Mouse (Mus musculus) liver (tissue): Measurements from ENCODE around the gene Gse1.
A peak's percentile ranks its signal among the peaks of the same experiment; 100 is the strongest.

Source experiments
- DNase-seq: peaks from one replicate; pipeline ENCODE4 v3.0.0-alpha.2; 2020; ENCODE audit warnings: mixed read lengths

The Gse1 gene

DNA sequence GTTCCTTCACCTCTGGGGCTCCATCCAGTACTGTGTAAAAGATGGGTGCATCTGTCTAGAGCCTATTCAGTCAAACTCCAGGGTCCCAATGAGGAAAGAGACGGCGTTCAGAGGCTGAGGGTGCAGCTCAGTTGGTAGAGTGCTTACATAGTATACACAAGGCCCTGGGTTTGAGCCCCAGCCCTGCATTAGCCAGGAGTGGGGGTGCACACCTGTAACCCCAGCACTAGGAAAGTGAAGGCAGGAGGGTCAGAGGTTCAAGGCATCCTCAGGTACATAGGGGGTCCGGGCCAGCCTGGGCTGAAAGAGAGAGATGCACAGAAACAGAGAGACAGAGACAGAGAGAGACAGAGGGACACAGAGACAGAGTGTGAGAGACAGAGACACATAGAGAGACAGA lies 15.0 kb upstream of the Gse1 start:
- no peak for DNase-seq

DNA sequence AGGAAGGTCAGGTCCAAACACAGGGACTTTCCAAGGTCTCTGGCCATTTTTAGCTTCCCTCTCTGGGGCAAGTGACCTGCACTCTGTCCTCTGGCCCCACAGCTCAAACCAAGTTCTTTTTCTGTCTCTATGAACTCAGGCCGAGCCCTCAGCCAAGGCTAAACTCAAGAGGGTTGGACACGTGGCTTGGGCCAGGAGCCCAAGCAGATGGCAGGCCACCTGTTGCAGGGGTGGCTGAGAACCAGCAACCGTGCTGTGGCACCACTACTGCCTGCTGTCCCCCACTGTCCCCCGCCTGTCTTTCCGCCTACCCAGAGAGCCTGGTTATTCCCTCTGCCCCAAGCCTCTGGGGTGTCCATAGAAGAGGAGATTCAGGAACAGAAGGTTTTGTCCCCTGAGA lies 14.3 kb upstream of the Gse1 start:
- no peak for DNase-seq

DNA sequence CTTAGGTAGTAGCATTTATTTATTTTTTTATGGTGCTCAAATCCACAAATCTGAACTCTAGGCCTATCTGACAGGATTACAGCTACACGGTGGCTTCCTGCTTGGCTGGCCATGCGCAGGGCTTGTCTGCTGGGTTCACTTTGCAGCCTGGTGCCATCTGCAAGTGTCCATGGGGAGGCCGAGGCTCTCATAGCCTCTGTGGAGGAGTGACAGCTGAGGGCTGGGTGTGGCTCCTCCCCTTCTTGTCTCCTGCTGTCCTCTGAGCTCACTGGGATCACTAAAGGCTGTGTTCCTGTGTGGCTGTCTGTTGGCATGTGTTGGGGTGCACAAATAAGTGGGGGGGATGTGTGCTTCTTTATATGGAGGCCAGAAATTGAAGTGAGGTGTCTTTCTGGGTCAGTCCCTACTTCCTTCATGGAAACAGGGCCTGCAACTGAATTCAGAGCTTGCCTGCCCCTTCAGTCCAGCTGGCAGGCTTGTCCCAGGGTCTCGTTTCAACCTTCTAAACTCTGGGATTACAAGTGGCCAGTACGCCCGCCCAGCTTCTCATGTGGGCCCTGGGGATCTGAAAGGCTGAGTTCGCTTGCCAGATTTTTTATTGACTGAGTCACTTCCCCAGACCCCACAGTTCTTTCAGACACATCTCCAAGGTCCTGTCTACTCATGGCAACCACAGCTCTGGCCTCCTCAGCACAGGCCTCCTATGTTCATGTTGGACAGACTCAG lies 12.7 kb upstream of the Gse1 start:
- DNase-seq, result no peak

DNA sequence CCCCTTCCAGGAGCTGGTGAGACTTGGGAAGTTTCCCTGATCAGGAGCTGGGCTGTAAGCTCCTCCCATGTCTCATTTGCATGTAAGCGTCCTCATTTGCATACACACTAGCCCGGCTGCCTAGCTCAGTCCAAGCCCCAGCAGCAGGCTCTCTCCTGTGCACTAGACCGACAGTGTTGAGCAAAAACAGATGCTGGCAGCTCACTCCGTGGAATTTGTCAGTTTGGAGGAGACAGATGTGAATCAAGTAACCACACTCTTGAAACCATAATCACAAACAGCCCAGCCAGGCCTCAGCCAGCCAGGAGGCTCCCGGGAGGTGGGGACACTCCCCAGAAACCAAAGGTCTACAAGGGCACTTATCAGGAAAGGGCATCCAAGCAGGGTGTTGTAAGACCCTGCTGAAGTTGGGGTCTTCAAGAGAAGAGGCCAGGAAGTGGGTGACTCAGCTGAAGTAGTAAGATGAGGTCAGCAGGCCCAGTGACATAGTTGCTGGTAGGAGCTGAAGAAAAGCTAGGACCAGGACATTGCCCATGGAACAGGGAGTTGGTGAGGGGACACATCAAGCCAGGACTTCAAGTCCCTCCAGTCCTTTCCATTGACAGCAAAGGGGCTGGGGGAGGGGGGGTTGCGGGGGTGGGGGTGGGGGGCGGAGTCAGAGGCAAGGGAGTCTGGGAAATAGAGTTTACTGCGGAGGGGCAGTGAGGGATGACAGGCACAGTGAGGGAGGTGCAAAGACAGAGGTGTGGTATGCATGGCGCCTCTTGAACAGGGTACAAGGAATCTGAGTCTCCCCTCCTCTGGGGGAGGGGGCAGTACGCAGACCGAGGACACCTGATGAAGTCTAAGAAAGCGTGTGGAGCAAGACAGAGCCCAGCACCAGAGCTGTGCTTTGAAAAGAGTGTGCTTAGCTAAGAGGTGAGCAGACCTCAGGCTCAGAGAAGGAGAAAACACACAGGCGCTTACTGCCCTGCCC lies 11.1 kb upstream of the Gse1 start:
- DNase-seq, result peak; percentile 35

DNA sequence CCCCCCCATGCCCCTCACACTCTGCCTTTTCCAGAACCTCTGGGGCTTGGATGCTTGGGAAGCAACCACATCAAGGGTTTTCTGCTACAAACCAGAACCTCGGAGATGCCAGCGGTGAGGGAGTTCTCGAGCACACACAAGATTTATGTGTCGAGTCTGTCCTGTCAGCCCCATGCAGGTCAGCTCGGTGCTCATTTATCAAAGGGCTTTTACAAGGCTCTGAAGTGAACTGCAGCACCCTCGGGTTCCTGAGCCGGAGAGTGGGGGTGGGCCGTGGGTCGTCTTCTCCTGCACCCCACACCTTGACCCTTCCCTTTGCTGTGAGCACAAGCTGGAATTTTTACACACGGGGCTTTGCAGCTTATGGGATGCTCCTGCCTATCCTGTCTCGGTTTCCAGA lies 5.7 kb upstream of the Gse1 start:
- no peak for DNase-seq

DNA sequence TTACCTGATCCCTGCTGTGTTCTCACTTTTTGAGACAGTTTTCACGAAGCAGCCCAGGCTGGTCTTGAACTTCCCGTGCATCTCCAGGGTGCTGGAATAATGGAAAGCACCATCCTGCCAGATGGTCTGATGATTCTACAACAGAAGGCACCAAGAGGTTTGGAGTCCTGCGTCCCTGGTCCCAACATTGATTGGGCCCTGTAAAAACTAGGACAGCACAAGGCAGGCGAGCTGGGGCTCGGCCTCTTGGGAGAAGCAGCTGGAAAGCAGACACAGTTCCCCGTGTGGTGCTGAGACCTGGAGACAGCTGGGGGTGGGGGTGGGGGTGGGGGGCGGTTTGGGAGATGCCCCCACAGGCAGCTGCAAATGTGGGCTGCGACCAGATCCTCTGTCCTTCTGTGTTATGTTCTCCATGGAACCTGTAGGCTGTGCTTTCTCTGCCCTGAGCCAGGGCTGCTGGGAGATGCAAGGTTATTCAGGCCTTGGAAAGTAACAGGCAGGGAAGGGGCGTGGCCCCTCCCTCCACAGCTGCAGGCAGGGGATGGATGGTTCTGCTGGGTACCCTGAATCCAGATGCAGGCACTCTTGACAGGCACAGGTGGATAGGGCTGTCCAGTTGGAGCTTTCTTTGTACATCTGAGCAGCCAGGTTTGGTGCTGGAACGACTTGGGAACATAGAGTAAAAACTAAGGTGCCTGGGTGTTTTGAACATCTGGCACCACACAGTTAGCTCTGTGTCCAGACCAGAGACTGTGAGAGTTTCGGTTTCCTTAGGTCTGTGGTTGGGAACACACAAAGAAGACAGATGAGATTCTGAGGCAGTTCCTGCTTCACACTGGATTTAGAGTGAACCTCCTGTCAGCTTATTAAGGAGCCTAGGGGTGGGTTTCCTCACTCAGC lies 3.5 kb upstream of the Gse1 start:
- no peak for DNase-seq

DNA sequence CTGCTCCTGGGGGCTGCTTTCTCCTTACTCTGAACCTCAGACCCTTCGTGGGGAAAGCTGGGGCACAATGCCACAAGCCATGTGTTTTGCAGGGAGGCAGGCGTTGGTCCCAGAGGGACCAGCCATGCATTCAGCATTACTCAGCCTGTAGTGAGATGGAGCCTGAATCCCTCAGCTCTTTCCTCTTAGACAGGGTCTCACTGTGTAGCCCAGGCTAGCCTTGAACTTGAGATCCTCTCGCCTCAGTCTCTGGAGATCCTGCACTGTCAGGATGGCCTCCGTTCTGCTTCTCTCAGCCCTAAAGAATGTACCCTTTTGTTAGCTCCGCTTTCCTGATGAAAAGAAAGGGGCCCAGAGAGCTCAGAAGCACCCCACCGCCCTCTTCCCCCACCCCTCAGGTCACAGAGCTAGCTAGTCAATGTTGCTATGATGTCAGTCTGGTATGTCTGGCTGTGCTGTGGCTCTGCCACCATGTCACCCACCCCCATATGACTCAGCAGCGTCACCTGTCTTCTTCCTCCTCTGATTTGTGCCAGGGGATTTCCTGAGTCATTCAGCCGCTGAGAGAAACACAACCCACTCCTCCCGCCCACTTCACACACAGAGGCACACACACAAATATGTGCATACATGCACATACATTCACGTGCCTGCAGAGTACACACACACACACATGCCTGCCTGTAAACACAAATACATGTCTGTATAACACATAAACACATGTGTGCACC lies 2.7 kb upstream of the Gse1 start:
- DNase-seq, result no peak

DNA sequence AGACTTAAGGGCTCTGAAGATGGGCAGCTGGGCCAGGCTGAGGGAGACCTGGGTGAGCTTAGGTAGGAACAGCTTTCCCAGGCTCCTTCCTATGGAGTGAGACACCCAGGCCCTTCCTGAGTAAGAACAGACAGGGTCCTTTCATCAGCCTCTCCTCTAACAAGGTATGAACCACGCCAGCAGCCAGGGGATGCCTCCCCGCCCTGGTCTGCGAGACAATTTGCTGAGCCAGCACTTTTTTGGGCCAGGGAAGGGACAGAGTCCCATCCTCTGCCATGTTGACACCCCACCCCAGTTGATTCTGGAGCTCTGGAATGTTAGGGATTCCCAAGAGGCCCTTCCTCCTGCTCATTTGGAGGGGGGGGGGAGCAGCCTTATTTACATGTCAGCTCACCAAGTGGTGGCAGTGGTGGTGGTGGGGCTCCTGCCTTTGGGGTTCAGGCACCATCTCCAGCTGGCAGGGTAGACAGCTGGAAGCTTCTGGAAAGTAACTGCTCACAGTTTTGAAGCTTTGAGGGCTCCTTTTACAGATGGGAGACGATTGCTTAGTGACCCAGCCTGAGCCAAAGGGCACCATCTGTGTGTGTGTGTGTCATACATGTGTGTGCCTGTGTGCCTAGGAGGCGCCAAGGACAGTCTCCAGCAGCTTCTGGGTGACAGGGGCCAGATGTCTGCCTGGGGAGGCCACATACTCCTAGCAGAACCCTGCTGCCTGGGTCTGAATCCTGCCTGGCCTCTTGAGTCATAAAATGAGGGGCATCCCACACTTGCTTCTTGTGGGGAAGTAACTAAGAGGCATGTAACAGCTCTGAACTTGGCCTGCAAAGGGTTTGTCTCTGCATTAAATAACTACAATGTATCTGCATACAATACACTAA lies 1.3 kb upstream of the Gse1 start:
- no peak for DNase-seq

DNA sequence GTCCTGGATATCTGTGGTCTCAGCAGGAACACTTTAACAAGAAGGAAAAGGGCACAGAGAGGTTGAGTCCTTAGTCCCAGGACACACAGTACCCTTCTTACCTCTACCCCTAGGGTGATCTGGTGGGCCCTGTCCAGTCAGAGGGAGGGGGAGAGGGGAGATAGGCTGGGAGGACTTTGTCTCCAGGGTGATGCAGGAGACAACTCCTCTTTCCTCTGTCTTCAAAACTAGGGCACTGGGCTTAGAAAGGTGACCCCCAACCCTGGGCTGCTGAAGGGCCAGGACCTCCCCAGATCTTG lies 729 bp upstream of the Gse1 start:
- DNase-seq, result no peak

DNA sequence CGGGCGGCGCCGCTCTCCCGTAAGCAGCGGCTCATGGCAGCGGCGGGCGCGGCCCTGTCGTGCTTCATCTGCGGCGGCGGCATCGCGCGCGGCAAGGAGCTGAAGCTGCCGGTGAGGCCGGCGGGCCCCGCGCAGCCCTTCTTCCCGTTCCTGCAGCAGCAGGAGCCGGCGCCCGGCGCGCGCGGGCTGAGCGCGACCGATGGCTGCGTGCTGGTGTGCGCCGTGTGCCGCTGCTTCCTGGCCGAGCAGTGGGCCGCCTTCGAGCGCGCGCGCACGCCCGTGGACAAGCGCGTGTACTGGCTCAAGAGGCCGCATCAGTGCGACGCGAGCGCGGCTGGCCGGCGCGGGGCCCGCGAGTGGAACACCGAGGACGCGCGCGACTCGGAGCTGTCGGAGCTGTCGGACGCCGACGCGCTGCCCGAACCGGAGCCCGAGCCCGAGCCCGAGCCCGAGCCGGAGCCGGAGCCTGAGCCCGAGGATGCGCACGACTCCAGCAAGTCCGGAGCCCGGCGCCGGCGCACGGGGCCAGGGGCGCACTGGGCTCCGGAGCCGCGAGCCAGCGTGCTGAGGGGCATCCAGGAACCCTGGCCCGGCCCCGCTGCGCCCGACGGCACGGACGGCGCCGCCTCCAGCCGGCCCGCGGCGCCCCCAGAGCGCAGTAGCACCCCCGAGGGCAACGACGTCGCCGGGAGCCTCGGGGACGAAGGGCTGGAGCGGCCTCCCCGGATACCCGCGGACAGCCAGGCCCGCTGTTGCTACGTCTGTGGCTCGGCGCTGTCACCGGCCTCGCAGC lies 721 bp downstream of the Gse1 start:
- no peak for DNase-seq

DNA sequence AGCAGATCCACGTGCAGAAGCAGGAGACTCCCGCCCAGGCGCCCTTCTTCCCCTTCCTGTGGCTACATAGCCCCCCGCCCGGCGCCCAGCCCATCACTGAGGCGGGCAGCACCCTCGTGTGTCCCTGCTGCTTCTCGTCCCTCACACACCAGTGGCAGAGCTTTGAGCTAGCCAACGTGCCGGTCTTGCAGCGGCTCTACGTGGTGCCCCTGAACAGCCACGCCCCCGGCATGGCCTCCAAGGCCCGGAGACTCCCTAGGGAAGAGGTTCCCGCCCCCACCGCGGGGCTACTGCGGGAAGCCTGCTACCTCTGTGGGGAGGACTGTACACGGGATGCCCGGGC lies 1.3 kb downstream of the Gse1 start:
- DNase-seq, result no peak

DNA sequence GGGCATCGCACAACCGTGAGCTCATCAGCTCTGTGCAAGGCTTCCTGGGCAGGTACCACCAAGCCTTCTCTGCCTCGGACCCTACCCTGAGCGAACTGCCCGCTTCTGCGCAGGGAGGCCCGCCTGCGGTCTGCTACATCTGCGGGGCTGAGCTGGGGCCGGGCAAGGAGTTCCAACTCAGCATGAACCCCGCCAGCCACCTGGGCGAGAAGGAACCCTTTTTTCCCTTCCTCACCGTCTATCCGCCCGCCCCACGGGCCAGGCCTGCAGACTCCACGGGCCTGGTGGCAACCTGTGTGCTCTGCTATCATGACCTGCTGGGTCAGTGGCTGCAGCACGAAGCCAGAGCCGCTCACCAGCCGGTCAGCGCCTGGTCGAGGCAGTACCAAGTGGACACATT lies 1.8 kb downstream of the Gse1 start:
- no peak for DNase-seq

DNA sequence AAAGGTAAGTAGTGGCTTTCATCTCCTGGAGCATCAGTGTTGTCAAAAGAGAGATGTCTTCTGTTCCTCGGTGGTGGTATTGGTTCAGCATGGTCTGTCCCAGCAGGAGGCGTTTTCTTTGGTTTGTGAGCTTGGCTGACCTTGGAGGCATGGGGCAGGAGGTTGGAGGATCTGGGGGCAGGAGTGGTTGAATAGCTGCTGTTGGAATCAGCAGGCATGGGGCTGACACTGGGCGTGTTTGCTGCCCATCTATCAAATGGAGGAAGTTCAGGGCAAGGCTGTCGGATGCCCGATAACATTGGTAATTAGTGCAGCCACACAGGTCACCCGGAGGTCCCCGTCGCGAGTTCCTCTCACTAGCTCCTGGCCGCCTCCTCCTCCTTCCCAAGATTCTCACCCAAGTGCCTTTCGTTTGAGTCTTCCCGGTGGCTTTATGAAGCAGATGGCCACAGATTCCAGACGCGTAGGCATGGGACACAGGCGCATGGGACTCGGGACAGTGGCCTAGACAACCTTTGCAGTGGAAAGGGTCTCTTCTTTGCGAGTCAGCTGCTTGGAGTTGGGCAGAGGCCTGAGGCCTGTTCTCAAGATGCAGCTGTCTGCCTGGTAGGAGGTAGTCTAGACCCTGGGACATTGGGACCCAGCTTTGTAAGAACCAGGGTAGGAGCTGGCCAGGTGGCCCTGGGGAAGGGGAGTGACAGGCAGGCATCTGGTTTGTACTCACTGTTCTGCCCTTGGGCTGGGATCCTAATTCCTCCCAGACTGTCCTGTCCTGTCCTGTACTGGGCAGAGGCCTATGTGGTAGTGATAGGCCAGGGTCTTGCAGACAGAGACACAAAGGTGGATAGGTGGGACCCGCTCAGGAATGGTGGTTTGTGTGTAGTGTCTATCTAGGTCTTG lies 2.7 kb downstream of the Gse1 start:
- DNase-seq, result no peak

DNA sequence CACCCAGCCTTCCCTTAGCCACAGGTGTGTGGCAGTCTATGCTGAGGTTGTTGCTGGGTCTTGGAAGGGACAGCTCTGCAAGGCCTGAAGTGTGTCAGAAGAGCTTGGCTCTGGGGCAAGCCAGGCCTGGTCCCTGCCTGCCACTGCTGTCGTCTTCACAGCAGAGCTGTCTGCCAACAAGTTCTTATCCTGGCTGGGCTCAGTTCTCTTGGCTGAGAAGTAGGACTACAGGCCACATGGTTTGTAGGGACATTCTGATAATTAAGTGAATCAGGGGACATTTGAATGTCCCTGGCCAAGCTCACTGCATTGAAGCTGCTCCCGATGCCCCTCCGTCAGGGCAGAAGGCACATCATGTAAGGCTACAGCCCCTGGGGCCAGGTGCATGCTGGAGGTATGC lies 3.6 kb downstream of the Gse1 start:
- no peak for DNase-seq

DNA sequence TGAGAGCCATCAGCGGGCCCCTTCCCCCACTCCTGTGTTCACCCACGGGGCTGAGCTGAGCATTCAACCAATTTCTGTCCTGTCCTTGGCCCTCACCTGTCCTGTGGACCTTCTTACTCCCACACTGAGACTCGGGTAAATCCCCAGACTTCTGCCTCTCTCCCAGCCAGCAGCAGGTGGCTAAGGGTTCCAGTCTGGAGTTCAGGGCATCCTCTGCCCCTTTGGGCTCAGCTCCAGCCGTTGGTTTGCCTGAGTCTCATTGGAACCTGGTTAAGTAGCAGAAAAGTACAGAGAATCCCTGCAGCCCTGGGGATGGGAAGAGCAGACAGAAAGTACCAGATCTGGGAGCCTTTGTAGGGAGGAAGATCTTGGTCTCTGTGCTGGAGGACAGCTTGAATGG lies 4.1 kb downstream of the Gse1 start:
- DNase-seq, result no peak

DNA sequence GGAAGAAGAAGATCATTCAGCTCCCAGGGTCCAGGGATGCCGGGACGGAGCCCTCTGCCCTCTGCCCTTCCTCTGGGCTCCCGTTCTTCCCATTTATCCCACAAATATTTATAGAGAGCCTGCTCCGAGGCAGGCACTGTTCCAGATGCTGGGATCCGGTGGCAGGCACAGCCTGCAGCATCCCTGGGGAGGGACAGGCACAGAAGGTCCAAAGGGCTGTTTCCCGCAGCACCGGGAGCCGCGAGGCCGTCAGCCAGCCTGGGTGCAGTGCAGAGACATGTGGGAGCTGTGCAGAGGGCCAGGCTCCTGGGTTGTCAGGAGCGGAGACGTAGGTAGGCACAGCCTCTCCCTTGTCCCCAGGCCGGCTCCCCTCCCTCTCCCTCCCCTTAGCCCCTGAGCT lies 4.7 kb downstream of the Gse1 start:
- no peak for DNase-seq

DNA sequence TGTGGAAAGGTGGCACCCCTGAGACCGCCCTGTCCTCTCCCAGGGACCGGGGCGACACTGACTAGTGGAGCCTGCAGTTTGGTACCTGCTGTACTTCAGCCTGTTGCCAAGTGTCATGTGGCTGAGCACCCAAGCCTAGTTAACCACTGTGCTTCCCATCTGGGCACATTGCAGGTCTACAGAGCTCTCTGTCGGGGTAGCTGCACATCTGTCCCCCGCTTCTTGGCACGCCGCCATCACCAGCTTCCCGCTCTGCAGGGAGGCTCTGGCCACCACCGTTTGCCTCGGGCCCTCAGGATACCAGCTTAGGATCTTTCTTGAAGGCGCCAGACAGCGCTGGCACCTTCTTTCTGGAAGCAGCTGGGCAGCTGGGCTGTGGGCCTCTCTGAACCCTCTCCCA lies 6.2 kb downstream of the Gse1 start:
- DNase-seq, result no peak

DNA sequence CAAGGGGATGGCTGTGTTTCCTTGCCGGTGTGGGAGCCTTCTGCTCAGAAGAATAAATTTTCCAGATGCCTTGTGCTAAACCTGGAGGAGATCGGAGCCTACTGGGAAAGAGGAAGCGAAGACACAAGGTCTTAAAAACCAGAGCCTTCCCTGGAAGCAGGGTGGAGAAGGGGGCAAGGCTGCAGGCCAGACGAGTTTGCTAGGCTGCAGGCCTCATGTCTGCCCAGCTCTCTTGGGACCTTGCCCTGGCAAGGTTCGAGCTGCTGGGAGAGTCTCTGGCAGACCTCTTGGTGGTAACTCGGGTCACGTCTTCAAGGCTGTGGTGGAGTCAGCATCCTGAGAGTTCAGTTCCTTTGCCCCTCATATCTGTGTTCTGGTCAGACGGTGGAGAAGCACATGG lies 6.6 kb downstream of the Gse1 start:
- no peak for DNase-seq

DNA sequence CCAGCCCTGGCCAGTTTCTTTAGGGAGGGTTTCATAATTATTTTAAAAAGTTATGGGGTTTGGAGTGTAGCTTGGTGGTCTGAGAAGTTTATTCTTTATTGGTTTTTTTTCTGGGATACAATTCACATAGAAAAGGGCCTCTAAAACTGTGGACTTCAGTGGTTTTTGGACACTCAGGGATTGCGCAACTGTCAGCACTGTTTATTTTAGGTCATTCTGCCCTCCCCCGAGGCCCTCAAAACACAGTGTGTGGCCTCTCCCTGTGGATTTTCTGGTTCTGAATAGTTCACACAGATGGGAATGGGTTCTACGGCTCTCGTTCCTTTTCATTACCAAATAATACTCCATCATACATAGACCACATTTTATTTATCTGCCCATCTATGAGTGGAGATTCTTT lies 15.0 kb downstream of the Gse1 start:
- DNase-seq, result no peak

DNA sequence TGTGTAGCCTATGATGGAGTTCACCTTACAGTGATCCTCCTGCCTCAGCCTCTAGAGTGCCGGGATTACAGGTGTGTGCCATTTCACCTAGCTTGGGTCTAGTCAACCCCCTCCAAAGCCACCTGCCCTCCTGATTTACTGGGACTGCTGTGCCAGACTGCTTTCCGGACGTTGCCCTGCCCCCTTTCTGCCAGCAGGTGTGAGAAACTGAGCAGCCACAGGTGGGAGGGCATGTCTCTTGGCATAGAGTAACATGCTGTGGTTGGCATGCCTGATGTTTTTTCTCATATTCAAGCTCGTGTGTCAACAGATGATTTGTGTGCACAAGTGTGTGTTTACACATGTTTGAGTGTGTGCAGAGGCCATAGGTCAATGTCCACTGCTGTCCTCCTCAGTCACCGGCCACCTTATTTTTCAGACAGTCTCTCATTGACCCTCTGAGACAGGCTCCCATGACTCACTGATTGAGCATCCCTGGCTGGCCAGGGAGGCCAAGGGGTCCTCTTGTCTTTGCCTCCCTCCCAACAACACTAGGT lies 15.7 kb downstream of the Gse1 start:
- DNase-seq, result no peak
